Mouse (Mus musculus) E14TG2a.4 (cell line): ENCODE results near the gene Polr2c.

Experiments
- CTCF ChIP-seq: conservative IDR thresholded peaks from 2 replicates; pipeline ENCODE4 v1.5.1; 2014; ENCODE audit warnings: low read length
- NANOG ChIP-seq: IDR thresholded peaks from 2 replicates; pipeline ENCODE4 v1.6.1; 2014; ENCODE audit warnings: borderline replicate concordance, low read length, mixed read lengths
- POU5F1 ChIP-seq: IDR thresholded peaks from 2 replicates; pipeline ENCODE4 v1.6.1; 2014; ENCODE audit warnings: low read length, borderline replicate concordance

DNA sequence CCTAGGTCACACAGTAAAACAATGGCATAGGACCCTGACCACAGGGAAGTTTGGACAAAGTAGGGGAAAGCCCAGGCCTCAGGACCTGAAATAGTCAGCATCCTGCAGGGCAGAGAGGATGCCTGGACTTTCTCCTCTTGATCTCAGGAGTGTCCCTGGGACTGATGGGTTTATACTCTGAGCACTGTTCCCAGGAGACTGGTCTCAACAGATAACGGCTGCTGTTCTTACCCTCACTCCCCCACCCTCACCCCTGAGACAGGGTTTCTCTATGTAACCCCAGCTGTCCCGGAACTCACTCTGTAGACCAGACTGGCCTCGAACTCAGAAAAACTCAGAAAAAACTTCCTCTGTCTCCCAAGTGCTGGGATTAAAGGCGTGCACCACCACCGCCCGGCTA lies 48.9 kb upstream of the Polr2c start:
- no peak for TF ChIP-seq CTCF
- TF ChIP-seq NANOG = no peak
- TF ChIP-seq POU5F1 = no peak
